Mouse (Mus musculus) cerebellum, adult (tissue): Measurements from ENCODE around the gene Acad11.

Experiments
- ATAC-seq: cut with Nextera tagmentation; 2 replicates; pipeline ENCODE4 v1.9.2; 2017; ENCODE audit warnings: mild to moderate bottlenecking, moderate library complexity, mixed read lengths; ENCODE audit not compliant: insufficient number of reproducible peaks, low FRiP score, low TSS enrichment

The Acad11 gene

DNA sequence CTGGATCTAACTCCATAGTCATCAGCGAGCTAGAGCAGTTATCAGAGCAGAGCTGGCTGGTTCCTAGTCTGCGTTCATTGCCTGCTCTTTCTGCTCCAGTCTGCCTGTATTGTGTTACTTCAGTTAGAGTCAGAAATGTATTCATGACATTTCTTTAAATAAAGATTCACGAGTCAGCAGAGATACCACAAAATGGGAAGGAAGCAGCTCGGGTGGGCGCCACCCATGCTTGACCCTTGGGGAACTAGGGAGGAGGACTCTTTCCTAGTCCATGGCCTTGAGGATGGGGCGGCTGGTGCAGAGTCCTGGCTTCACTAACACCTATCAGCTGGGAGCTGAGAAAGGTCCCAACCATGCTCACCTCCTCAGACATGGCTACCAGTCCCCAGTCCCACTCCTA is 77.2 kb downstream of the Acad11 start:
- ATAC-seq: no peak

DNA sequence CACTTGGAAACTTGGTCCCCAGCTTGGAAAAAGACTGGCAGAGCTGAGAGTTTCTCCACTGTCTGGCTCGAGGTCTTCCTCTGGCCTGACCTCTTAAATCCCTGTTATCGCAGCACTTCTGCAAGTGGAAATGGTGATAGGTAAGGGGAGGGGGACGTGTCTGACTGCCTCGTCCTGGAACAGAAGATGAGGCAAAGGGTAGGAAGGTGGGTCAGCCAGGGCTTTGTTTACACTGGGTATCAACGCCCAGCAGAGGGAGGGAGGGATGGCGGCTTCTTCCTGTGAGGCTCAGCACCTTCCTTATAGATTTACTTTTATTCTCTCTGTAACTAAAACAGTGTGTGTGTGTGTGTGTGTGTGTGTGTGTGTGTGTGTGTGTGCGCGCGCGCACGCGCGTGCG is 79.6 kb downstream of the Acad11 start:
- no peak for ATAC-seq

DNA sequence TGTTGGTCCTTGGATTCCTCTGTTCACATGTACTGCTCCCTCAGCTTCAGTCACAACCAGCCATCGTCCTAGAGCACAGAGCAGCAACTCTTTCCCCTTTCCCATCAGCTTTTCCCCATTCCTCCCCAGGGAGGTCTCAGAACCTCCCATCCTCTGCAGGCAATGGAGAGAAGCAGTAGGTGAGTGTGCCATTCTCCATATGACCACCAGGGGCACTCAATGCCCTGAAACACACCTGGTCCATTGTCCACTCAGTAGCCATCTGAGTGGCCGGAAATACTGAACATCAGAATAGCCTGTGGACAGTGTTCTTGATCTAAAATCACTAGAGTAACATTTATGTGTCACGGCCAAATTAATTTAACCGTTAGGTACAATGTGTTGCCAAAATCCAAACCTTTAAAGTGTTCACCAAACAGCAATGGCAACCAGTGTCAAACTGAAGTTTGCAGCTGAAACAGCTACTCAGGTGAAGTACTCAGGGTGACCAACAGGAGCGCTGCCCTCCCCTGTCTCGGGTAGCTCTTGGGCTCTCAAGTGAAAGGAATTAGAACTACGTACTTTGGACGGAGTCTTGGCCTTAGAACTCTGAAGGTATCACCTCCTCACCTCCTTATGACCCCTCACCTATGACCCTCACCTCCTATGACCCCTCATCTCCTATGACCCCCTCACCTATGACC is 81.3 kb downstream of the Acad11 start:
- ATAC-seq: no peak

DNA sequence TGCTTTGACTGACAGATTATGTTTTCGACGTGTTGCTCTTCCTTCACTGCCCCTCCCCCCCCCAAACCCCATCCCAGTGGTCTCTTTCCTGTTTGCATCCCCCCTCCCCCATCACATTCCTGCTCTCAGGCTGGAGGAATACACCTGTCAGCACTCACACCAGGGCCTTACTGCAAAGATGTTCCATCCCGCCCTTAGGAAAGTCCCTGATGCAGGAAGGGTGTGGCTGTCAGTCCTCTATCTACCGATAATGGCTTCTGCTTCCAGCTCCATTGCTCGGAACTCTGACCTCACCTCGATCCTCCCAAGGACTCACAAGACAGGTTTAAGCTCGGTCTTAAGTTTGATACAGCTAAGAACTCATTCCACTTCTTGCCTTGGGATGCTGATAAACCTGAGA is 83.5 kb downstream of the Acad11 start:
- ATAC-seq: no peak

DNA sequence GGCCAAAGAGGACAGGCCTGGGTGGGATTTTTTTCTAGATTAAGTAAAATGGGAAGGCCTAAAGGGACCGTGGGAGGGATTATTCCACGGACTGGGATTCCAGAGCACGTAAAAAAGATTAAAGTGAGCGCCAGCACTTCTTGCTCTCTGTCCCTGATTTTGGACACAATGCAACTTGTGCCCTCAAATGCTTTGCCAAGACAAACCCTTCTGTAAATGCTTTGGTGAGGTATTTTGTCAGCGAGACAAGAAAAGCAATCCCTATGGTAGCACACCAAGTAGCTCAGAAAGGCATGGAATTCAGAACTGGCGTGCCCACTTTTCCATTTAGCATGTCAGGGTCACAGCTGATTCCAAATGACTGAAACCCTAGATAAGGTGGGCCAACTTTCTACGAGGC is 85.8 kb downstream of the Acad11 start:
- ATAC-seq: no peak

DNA sequence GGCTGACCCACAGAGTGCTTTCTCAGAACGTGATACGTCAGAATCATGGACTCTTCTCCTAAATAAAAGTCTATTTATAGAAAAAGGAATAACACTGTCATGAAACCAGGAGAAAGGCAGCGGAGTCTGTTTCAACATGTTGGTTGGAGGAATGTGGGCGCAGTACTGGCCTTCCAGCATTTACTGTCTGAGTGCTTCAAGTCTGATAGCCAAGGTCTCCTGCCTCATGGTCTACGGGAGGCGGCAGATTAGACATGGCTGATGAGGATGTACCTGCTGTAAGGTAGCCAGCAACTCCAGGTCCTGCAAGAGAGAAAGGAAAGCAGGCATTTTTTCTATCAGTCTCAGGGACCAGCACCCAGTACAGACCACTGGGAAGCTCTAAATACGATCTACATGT is 88.9 kb downstream of the Acad11 start:
- ATAC-seq: no peak

DNA sequence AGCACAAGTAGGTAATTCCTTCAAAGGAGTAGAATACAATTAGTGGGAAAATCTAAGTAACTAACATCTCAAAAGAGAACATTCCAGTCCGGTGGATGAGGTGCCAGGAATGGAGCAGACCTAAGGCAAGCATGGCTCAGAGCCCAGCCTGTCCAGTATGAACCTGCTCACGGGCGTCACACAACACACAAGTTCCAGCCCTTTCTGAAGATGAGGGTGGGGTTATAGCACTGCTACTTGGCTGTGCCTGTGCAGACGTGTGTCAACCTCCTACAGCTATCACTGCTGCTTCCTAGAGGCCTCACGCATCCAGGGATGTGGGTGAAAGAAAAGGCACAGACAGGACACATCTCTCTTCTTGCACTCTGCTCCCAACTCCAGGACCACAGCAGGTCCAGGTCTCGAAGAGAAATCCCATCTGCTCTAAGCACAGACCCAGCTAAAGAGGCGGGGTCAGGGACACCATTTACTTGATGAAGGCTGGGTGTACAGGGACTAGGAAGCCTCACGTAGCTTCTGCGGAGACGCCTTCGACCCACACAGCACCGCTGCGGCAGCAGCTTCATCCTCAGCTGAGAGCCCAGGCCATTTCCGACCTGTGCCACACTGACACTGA is 92.0 kb downstream of the Acad11 start:
- no peak for ATAC-seq

DNA sequence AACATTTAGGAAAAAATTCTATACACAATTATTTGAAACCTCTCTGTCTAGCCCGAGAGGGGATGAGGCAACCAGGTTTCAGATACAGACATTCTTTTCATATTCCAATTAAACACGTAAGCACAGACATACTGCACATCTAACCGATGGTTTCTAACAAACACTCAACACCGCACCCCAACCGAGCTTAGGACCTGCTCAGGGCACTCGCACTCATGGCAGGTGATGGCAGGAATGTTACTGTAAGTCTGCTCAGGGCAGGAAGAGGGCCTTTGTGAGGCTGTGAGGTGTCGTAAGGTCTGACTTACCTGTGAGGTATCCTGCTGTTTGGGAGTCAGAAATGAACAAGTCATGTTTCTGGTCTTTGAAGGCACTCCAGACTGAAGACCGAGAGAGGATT is 93.3 kb downstream of the Acad11 start:
- no peak for ATAC-seq

DNA sequence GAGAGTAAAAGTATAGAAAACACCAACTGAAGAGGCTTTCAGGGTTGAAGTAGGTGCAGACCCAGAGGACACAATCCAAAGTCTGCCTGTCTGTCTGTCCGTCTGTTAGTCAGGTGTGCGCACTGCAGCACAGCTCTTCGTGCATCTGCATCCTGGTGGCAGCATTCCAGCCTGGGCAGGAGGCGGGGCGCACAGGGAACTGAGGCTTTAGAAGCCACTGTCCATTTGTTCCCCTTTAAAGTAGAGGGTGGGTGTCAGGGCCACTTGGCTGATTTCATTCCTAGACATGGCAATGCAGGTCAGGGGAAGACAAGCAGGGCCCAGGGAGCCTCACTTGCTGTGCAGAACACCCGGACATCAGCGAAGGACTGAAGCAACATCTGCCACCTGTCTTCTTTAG is 94.1 kb downstream of the Acad11 start:
- no peak for ATAC-seq

DNA sequence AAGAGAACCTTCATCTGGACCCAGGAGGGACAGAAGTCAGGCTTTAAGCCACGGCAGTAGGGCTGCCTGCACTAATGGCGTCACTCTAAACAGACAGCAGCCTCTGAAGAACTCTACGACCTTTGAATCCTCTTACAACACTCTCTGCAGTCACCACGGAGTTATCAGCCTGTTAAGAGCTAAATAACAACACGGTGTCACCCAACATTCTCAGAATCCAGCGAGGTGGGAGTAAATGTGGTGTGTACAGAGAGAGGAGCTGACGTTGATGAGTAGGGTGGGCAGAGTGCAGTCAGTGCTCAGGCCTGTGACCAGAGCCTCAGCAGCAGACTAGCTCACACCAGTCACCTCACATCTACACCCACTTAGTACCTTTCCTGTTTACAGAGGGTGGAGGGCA is 97.9 kb downstream of the Acad11 start:
- ATAC-seq: no peak

DNA sequence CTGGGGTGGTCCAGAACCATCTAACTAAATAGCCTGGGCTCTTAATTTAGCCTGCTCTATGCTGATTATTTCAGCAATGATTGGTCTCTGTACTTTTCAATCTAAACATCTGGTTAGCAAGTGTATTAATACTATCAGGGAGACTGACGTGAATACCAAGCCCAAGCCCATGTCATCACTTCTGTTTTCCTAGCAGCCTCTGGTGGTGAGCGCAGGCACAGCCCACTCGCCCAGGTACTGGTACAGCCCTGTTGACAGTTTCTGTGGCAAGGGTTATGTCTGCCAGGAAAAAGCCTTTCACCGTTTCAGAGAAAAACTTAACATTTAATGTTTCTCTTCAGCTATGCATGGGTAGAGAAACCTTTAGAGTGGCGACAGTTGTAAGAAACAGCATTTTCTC is 101.0 kb downstream of the Acad11 start:
- ATAC-seq: no peak

DNA sequence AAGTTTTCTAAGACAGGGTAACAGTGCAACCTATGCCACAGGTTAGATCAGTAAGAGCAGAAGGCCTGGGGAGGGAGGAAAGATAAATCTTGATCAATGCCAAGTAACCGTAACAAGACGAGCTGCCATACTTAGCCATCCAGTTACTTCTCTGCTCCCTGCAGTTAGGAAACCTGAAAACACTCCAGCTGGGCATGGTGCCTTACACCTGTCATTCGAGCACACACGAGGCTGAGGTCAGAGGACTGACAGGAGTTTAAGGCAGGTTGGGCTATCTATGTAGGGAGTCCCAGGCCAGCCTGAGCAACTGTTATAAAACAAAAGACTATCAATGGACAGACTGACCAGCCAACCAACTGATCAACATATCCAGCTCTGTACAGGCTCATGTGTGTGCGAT is 102.7 kb downstream of the Acad11 start:
- ATAC-seq: no peak

DNA sequence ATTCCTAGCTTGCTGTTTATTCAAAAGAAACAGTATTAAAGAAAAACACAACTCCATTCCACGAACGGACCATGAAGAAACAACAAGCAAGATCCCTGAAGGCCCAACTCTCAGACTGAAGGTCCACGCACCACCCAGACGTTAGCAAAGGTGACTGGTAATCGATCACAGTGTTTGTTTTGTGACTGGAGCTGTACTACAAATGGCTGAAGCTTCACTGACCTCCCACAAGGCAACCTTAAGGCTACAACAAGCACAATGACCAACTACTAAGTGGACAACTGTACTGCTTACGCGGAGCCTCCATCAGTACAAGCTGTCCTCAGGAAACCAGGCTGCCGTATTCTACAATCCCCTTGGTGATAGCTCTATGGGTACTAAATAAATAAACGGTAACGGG is 106.8 kb downstream of the Acad11 start:
- no peak for ATAC-seq

DNA sequence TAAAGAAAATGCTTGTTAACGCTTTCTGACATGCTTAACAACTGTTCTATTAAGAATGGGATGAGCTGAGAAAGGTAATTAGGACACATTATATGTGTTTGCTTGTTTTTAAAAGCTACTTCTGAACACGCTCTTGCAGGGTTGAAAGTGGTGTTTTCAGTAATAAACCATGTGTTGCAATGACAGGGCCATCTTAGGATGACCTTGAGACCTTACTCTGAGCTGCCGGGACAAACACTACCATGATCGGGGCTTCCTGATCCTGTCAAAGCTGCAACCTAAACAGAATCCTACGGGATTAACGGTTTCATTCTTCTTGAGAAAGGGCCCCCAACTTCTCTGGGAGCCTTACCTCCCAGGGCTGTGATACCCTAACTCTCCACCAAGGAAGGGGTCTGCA is 108.5 kb downstream of the Acad11 start:
- no peak for ATAC-seq

DNA sequence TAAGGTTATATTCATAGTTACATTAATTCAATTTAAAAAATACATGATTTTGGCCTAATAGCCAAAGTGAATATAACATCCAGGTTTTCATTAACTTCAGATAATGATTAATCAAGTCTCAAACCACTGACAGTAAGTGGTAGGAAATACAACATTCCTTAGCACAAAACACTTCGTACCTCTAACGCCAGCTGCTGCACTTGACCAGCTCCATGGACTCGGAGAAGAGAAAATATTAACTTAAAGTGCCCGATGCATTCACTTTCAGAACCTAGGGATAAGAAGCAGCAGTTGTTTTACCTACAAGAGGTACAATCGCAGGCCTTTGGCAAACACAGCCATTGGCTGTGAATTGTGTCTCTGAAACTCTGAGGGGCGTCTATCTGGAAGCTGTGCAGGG is 109.2 kb downstream of the Acad11 start:
- ATAC-seq: no peak
